Mouse (Mus musculus): ENCODE results near the gene Nckap5. TPM values are rescaled to one million over a fixed set of nuclear protein-coding genes. Genes with fewer than 3 reads are reported as not detected.

The Nckap5 gene
- polyA plus RNA-seq, 1 experiment = 0.09 TPM

GRCm38 (mm10) chr1:126535527-126535926, 295.1 kb downstream of the Nckap5 start:
- H3K36me3 ChIP-seq (ENCODE audit: control insufficient read depth, insufficient read depth, low read length, poor library complexity, severe bottlenecking) = no peaks in the 10 kb centered on the region
- H3K27me3 ChIP-seq (ENCODE audit: control insufficient read depth, insufficient read depth, low read length, poor library complexity, severe bottlenecking) = no peaks in the 10 kb centered on the region
- no peak for TF ChIP-seq EP300 (IDR thresholded peaks at IDR 0.05; ENCODE audit: insufficient read depth, low read depth, low read length)

GRCm38 (mm10) chr1:126534046-126534445, 296.6 kb downstream of the Nckap5 start:
- Histone ChIP-seq H3K4me1 (ENCODE audit: control insufficient read depth, insufficient read depth, low read length) (no peaks in the 10 kb centered on the region), H3K27ac (ENCODE audit: insufficient read depth, low read length) (no peak overlapping the region), H3K9ac (ENCODE audit: low read depth, poor library complexity, severe bottlenecking) (no peak overlapping the region), H3K27me3 (ENCODE audit: control insufficient read depth, insufficient read depth, low read length, poor library complexity, severe bottlenecking) (no peaks in the 10 kb centered on the region), H3K36me3 (ENCODE audit: control insufficient read depth, insufficient read depth, low read length, poor library complexity, severe bottlenecking) (no peaks in the 10 kb centered on the region), H3K4me3 (ENCODE audit: low read depth, low read length) (no peak overlapping the region), H3K9me3 (replicated peaks; ENCODE audit: control insufficient read depth, insufficient read depth, low read length, poor library complexity, severe bottlenecking) (no peaks in the 10 kb centered on the region)
- TF ChIP-seq POLR2A (IDR thresholded peaks at IDR 0.05; ENCODE audit: insufficient read depth, low read length) (no peak), CTCF (IDR thresholded peaks at IDR 0.05; ENCODE audit: low read depth, low read length) (no peak), EP300 (IDR thresholded peaks at IDR 0.05; ENCODE audit: insufficient read depth, low read depth, low read length) (no peak)

More at GRCm38 (mm10) chr1:126535527-126535926, 295.1 kb downstream of the Nckap5 start:
- Histone ChIP-seq H3K9me3 (replicated peaks; ENCODE audit: control insufficient read depth, insufficient read depth, low read length, poor library complexity, severe bottlenecking) (no peaks in the 10 kb centered on the region), H3K9ac (ENCODE audit: low read depth, poor library complexity, severe bottlenecking) (no peak overlapping the region), H3K4me1 (ENCODE audit: control insufficient read depth, insufficient read depth, low read length) (no peaks in the 10 kb centered on the region), H3K4me3 (ENCODE audit: low read depth, low read length) (no peak overlapping the region), H3K27ac (ENCODE audit: insufficient read depth, low read length) (no peak overlapping the region)

- no peak overlapping the region for H3K27ac ChIP-seq (ENCODE audit: insufficient read depth, low read length)
- H3K4me3 ChIP-seq (ENCODE audit: low read depth, low read length) = no peak overlapping the region
- no peaks in the 10 kb centered on the region for H3K27me3 ChIP-seq (ENCODE audit: control insufficient read depth, insufficient read depth, low read length, poor library complexity, severe bottlenecking)
- TF ChIP-seq POLR2A (IDR thresholded peaks at IDR 0.05; ENCODE audit: insufficient read depth, low read length) (no peak), EP300 (IDR thresholded peaks at IDR 0.05; ENCODE audit: insufficient read depth, low read depth, low read length) (no peak), CTCF (IDR thresholded peaks at IDR 0.05; ENCODE audit: low read depth, low read length) (no peak)
- H3K9me3 ChIP-seq (replicated peaks; ENCODE audit: control insufficient read depth, insufficient read depth, low read length, poor library complexity, severe bottlenecking) = no peaks in the 10 kb centered on the region
- H3K9ac ChIP-seq (ENCODE audit: low read depth, poor library complexity, severe bottlenecking) = no peak overlapping the region
- no peaks in the 10 kb centered on the region for H3K4me1 ChIP-seq (ENCODE audit: control insufficient read depth, insufficient read depth, low read length)
- H3K36me3 ChIP-seq (ENCODE audit: control insufficient read depth, insufficient read depth, low read length, poor library complexity, severe bottlenecking) = no peaks in the 10 kb centered on the region
These were observed 302.5 kb downstream of the Nckap5 start for GRCm38 (mm10) chr1:126528043-126528598.

GRCm38 (mm10) chr1:126518067-126518466, 312.5 kb downstream of the Nckap5 start:
- Histone ChIP-seq H3K9ac (ENCODE audit: low read depth, poor library complexity, severe bottlenecking) (no peak overlapping the region), H3K4me3 (ENCODE audit: low read depth, low read length) (no peak overlapping the region), H3K36me3 (ENCODE audit: control insufficient read depth, insufficient read depth, low read length, poor library complexity, severe bottlenecking) (no peaks in the 10 kb centered on the region), H3K4me1 (ENCODE audit: control insufficient read depth, insufficient read depth, low read length) (no peaks in the 10 kb centered on the region), H3K27ac (ENCODE audit: insufficient read depth, low read length) (no peak overlapping the region), H3K9me3 (replicated peaks; ENCODE audit: control insufficient read depth, insufficient read depth, low read length, poor library complexity, severe bottlenecking) (no peaks in the 10 kb centered on the region), H3K27me3 (ENCODE audit: control insufficient read depth, insufficient read depth, low read length, poor library complexity, severe bottlenecking) (no peaks in the 10 kb centered on the region)
- TF ChIP-seq POLR2A (IDR thresholded peaks at IDR 0.05; ENCODE audit: insufficient read depth, low read length) (no peak), CTCF (IDR thresholded peaks at IDR 0.05; ENCODE audit: low read depth, low read length) (no peak), EP300 (IDR thresholded peaks at IDR 0.05; ENCODE audit: insufficient read depth, low read depth, low read length) (no peak)

GRCm38 (mm10) chr1:126517427-126517826, 313.2 kb downstream of the Nckap5 start:
- Histone ChIP-seq H3K27me3 (ENCODE audit: control insufficient read depth, insufficient read depth, low read length, poor library complexity, severe bottlenecking) (no peaks in the 10 kb centered on the region), H3K27ac (ENCODE audit: insufficient read depth, low read length) (no peak overlapping the region), H3K9me3 (replicated peaks; ENCODE audit: control insufficient read depth, insufficient read depth, low read length, poor library complexity, severe bottlenecking) (no peaks in the 10 kb centered on the region), H3K36me3 (ENCODE audit: control insufficient read depth, insufficient read depth, low read length, poor library complexity, severe bottlenecking) (no peaks in the 10 kb centered on the region), H3K9ac (ENCODE audit: low read depth, poor library complexity, severe bottlenecking) (no peak overlapping the region), H3K4me1 (ENCODE audit: control insufficient read depth, insufficient read depth, low read length) (no peaks in the 10 kb centered on the region), H3K4me3 (ENCODE audit: low read depth, low read length) (no peak overlapping the region)
- TF ChIP-seq EP300 (IDR thresholded peaks at IDR 0.05; ENCODE audit: insufficient read depth, low read depth, low read length) (no peak), POLR2A (IDR thresholded peaks at IDR 0.05; ENCODE audit: insufficient read depth, low read length) (no peak)

GRCm38 (mm10) chr1:126515054-126515756, 315.4 kb downstream of the Nckap5 start:
- H3K4me3 ChIP-seq (ENCODE audit: low read depth, low read length) = no peak overlapping the region
- no peak for TF ChIP-seq CTCF (IDR thresholded peaks at IDR 0.05; ENCODE audit: low read depth, low read length)
- no peak for TF ChIP-seq POLR2A (IDR thresholded peaks at IDR 0.05; ENCODE audit: insufficient read depth, low read length)
- no peaks in the 10 kb centered on the region for H3K4me1 ChIP-seq (ENCODE audit: control insufficient read depth, insufficient read depth, low read length)
- H3K9me3 ChIP-seq (replicated peaks; ENCODE audit: control insufficient read depth, insufficient read depth, low read length, poor library complexity, severe bottlenecking) = no peaks in the 10 kb centered on the region
- H3K27ac ChIP-seq (ENCODE audit: insufficient read depth, low read length) = no peak overlapping the region
- H3K36me3 ChIP-seq (ENCODE audit: control insufficient read depth, insufficient read depth, low read length, poor library complexity, severe bottlenecking) = no peaks in the 10 kb centered on the region
- H3K27me3 ChIP-seq (ENCODE audit: control insufficient read depth, insufficient read depth, low read length, poor library complexity, severe bottlenecking) = no peaks in the 10 kb centered on the region
- H3K9ac ChIP-seq (ENCODE audit: low read depth, poor library complexity, severe bottlenecking) = no peak overlapping the region

Measured in ES-Bruce4 (cell line).